Mouse (Mus musculus): Measurements from ENCODE around the gene Zfp667. TPM values are rescaled to one million over a fixed set of nuclear protein-coding genes. Genes with fewer than 3 reads are reported as not detected.
"Not testable (repeated sequence)": the region's sequence is repeated elsewhere in the genome, so short reads cannot be mapped to it uniquely, and the experiment has no call there.

Gene Zfp667
- polyA plus RNA-seq, 1 experiment from 2014 or later = 15.1 TPM

DNA sequence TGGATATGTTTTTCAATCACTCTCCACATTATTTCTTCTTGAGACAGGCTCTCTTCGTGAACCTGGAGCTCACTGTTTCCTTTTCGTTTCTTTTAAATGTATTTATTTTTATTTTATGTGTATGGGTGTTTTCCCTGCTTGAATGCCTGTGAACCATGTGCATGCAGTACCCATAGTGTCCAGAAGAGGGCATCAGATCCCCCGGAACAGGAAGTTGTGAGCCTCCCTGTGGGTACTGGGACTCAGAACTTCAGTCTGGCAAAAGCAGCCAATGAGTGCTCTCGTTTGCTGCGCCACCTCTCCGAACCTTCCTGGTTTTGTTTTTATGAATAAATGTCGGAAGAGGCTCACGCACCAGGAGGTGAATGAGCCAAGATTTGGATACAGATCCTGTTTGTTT is 20.7 kb upstream of the Zfp667 start:
- Histone ChIP-seq H3K36me3 (no peaks in the 10 kb centered on the region), H3K27ac (no peak overlapping the region), H3K9me3 (no peaks in the 10 kb centered on the region), H3K4me2 (replicated peaks) (no peak overlapping the region), H3K9ac (no peak overlapping the region), H3K4me3 (no peak overlapping the region), H3K27me3 (replicated peaks) (no peaks in the 10 kb centered on the region), H3K4me1 (no peaks in the 10 kb centered on the region)
- 71% methylated on average over 8 of the region's 8 CpGs for WGBS
- ATAC-seq (ENCODE audit: low FRiP score, low read depth) = no peak

DNA sequence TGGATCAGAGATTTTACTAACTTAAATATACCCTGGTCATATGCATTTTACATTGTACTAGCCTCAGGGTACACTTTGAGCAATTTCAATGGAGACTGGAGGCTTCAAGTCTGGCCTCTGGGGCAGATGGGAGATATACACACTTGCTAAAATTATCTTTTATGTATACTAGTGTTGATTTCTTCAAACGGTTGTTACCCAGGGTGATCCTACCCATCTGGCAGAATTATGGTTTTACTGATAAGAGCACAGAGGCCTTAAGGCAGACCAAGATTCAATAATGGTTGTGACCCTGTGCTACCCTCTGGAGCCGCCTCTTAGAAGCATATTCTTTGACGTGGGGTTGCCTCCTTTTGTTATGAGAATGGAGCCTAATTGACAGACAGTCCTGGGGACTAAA is 8.5 kb upstream of the Zfp667 start:
- Histone ChIP-seq H3K4me1 (no peaks in the 10 kb centered on the region), H3K27me3 (replicated peaks) (no peaks in the 10 kb centered on the region), H3K4me3 (no peak overlapping the region), H3K27ac (no peak overlapping the region), H3K9ac (no peak overlapping the region), H3K9me3 (no peaks in the 10 kb centered on the region), H3K36me3 (no peaks in the 10 kb centered on the region), H3K4me2 (replicated peaks) (no peak overlapping the region)
- no peak for ATAC-seq (ENCODE audit: low FRiP score, low read depth)
- 59% methylated on average over 3 of the region's 3 CpGs for WGBS

DNA sequence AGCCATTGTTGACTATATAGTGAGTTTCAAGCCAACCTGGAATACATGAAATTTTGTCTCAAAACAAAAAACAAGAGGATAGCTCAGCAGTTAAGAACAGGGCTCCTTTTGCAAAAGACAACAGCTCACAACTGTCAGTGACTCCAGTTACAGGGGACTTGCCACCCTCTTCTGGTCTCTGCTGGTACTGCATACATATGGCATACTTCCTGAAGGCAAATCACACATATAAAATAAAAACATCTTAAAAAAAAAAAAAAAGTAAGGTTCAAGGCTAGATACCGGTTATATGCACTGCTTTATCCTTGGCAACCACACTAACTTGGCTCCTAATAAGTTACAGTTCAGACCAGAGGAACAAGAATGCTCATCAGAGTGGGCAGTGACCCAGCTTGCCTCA is 3.6 kb upstream of the Zfp667 start:
- ATAC-seq (ENCODE audit: low FRiP score, low read depth) = no peak
- no peak overlapping the region for H3K9ac ChIP-seq
- H3K4me2 ChIP-seq (replicated peaks) = peak overlapping the region; percentile 61

DNA sequence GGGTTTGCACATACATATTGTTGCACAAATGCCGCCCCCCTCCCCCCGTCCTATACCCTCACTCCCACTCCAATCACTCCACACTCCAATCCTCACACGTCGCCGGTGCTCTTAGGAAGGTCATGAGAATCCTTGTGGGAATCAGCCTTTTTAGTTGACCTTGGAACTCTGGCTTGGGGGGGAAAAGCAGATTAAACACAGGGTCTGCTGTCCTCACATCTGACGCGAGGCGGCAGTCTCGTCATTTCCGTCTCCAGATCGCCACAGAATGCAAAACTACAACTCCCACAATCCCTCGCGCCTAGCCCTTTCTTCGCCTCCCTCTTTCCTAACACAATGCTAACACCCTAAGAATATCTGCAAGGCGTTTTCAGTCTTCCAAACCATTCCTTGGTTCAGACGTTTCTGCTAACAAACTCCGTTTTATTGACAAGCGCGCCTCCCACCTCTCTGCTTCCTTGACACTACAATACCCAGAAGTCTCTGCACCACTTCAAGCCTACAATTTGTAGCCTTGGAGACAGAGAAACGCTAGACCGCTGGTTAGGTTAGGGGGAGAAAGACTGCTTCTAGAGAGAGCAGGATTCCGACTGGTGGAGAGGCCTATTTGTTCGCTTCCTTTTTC is 2.8 kb upstream of the Zfp667 start:
- no peaks in the 10 kb centered on the region for H3K27me3 ChIP-seq (replicated peaks)
- H3K9ac ChIP-seq = peak overlapping the region; percentile 59
- peak overlapping the region; percentile 50 for H3K4me3 ChIP-seq
- H3K9me3 ChIP-seq = no peaks in the 10 kb centered on the region
- peaks cover 13% of the 10 kb centered on the region; the same call in 1 of the 2 replicates for H3K4me1 ChIP-seq
- no peaks in the 10 kb centered on the region for H3K36me3 ChIP-seq
- peak overlapping the region; percentile 61 for H3K4me2 ChIP-seq (replicated peaks)
- peak overlapping the region; percentile 46; the same call in 1 of the 2 replicates for H3K27ac ChIP-seq
- WGBS = under 1% methylated on average over 23 of the region's 23 CpGs
- peak; percentile 61 for ATAC-seq (ENCODE audit: low FRiP score, low read depth)

More for the DNA sequence above, 3.6 kb upstream of the Zfp667 start:
- Histone ChIP-seq H3K36me3 (no peaks in the 10 kb centered on the region), H3K4me1 (peaks cover 8% of the 10 kb centered on the region; the same call in 1 of the 2 replicates), H3K9me3 (no peaks in the 10 kb centered on the region), H3K27me3 (replicated peaks) (no peaks in the 10 kb centered on the region), H3K4me3 (peak overlapping the region; percentile 50), H3K27ac (no peak overlapping the region)
- 3% methylated on average over 1 of the region's 1 CpGs for WGBS

DNA sequence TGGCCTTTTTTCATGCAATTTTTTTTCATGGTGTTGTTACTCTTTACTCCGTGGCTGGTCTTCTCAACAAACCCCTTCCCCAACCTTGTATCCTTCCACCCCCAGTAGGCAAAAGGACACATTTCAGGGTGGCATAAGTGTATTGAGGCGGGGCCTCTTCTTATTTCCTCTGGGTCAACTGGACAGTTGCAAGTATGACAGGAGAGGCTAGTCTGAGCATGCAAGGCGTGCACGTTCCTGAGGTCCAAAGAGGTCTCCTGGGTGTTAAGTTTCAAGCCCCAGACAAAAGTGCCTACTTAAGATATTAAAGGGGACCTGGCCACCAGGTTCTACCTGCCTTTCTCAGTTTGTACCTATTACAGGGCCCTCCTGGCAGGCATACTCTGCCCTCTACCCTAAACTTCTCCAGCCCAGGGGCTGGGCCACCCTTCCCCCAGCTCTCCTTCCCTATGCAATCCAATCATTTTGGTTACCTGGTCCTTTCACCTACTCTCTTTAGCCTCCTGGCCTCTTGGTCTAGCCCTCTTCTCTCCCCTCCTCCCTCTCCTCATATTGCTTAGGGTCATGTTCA is 1.9 kb upstream of the Zfp667 start:
- Histone ChIP-seq H3K4me2 (replicated peaks) (no peak overlapping the region; the same call in 1 of the 2 replicates), H3K9ac (no peak overlapping the region), H3K27ac (no peak overlapping the region), H3K9me3 (no peaks in the 10 kb centered on the region), H3K4me1 (peaks cover 13% of the 10 kb centered on the region; the same call in 1 of the 2 replicates), H3K36me3 (no peaks in the 10 kb centered on the region), H3K4me3 (no peak overlapping the region), H3K27me3 (replicated peaks) (no peaks in the 10 kb centered on the region)
- WGBS = 86% methylated on average over 4 of the region's 4 CpGs
- ATAC-seq (ENCODE audit: low FRiP score, low read depth) = no peak

DNA sequence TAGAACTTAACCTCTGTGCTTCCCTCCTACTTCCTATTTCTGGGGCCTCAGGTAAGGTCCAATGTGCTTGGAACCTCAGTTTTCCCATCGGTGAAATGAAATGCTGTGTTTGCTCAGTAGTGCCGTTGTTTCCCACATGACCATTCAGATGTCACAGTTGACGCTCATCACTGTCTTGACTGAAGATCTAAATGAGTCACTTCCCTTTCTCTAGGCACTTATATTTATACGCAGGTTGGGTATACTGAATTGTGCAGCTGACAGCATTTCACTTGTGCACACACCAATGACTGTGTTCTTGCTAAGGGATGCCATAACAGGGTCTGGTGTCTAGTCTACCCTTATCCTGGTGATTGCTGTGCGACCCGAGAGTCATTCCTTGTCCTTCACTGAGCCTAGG is 1.0 kb upstream of the Zfp667 start:
- 91% methylated on average over 6 of the region's 6 CpGs for WGBS
- no peak for ATAC-seq (ENCODE audit: low FRiP score, low read depth)
- Histone ChIP-seq H3K27me3 (replicated peaks) (no peaks in the 10 kb centered on the region), H3K36me3 (no peaks in the 10 kb centered on the region), H3K9ac (no peak overlapping the region), H3K4me3 (no peak overlapping the region), H3K27ac (no peak overlapping the region), H3K9me3 (no peaks in the 10 kb centered on the region), H3K4me2 (replicated peaks) (peak overlapping the region; percentile 74; the same call in 1 of the 2 replicates), H3K4me1 (peaks cover 13% of the 10 kb centered on the region; the same call in 1 of the 2 replicates)

DNA sequence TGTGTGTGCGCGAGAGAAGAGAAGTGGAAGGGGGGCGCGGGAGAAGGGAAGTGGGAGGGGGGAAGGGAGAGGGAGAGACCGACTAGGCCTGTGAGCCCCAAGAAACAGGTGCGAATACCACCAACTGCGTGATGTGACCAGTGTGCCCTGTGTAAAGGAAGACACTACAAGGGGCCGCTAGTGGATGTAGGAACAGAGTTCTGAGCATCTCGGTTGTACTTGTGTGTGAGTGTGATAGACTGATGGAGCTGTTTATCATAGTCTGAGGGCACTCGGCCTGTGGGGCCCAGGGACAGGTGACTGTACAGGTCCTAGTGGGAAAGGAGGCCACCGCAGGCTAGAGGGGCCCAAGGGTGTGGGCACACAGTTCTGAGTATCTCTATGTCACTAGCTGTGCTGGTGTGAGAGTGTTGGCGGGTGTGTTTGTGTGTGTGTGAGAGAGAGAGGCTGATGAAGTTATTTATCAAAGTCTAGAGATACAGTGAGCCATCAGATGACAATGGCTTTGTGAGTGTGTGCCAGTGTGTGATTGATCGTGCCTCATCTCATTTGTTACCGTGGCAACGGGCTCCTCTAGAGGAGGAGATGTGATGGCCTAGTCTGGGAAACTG is 647 bp downstream of the Zfp667 start:
- no peaks in the 10 kb centered on the region for H3K36me3 ChIP-seq
- H3K4me1 ChIP-seq = peaks cover 13% of the 10 kb centered on the region; the same call in 1 of the 2 replicates
- H3K9me3 ChIP-seq = no peaks in the 10 kb centered on the region
- H3K27ac ChIP-seq = peak overlapping the region; percentile 46; the same call in 1 of the 2 replicates
- peak; percentile 25 for ATAC-seq (ENCODE audit: low FRiP score, low read depth)
- 21% methylated on average over 15 of the region's 15 CpGs for WGBS
- peak overlapping the region; percentile 49 for H3K4me3 ChIP-seq
- H3K4me2 ChIP-seq (replicated peaks) = peak overlapping the region; percentile 74
- peak overlapping the region; percentile 60 for H3K9ac ChIP-seq
- no peaks in the 10 kb centered on the region for H3K27me3 ChIP-seq (replicated peaks)

DNA sequence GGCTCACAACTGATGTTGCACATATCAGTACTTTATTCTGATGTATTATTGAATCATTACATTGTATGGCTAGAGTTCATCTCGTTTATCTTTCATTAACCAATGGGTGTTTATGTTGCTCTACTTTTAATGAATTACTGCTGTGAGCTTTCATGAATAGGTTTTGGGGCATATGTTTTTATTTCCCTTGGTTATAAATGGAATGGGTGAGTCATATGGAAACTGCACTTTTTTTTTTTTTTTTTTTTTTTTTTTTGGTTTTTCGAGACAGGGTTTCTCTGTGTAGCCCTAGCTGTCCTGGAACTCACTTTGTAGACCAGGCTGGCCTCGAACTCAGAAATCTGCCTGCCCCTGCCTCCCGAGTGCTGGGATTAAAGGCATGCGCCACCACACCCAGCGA is 4.7 kb downstream of the Zfp667 start:
- not testable (repeated sequence) for ATAC-seq (ENCODE audit: low FRiP score, low read depth); H3K4me3 ChIP-seq; H3K4me2 ChIP-seq (replicated peaks); H3K9ac ChIP-seq; H3K9me3 ChIP-seq; H3K27me3 ChIP-seq (replicated peaks); H3K27ac ChIP-seq
- peaks cover 13% of the 10 kb centered on the region; the same call in 1 of the 2 replicates for H3K4me1 ChIP-seq
- WGBS = 78% methylated on average over 6 of the region's 6 CpGs
- peaks cover 28% of the 10 kb centered on the region for H3K36me3 ChIP-seq

DNA sequence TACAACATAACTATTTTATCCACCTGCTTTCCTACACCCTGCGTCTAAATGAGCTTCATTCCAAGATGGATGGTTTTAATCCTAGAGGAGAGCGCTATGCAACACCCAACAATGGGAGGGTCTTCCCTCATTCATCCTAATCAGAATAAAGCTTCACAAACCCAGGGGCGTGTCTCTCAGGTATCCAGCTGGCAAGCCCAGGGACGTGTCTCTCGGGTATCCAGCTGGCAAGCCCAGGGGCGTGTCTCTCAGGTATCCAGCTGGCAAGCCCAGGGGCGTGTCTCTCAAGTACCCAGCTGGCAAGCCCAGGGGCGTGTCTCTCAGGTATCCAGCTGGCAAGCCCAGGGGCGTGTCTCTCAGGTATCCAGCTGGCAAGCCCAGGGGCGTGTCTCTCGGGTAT is 14.4 kb downstream of the Zfp667 start:
- H3K27me3 ChIP-seq (replicated peaks); H3K27ac ChIP-seq; H3K9ac ChIP-seq; H3K9me3 ChIP-seq; H3K4me2 ChIP-seq (replicated peaks); H3K4me3 ChIP-seq; ATAC-seq (ENCODE audit: low FRiP score, low read depth); H3K4me1 ChIP-seq: not testable (repeated sequence)
- peaks cover 62% of the 10 kb centered on the region for H3K36me3 ChIP-seq
- 84% methylated on average over 11 of the region's 11 CpGs for WGBS

DNA sequence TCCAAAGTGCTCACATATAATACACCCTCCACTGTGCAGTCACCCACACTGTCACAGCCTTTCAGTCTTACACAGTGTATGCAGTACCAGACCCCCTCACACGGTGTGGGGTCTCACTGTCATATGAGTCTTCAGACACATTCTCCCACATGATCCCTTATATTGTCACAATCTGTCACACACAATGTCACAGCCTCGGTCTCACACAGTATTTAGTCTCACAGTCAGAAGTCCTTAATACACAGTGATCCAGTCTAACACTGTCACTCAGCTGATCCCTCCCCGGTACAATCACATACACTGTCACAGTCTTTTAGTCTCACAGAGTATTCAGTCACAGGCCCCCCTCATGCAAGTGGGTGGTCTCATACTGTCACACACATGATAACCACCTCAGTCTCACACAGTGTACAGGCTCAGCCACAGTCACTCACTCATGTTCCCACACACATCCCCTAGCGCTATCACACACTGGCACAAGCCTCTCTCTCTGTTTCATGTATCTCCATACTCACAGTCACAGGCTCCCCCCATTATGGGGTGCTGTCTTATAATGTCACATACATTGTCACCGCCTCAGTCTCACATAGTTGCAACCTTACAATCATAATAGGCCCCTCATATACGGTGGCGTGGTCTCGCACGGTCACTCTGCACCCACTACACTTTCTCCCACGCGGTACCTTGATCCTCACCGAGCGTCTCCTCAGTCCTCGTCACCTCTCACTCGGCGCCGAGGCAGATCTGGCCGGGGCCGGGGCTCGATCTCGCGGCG is 44.3 kb downstream of the Zfp667 start:
- peak; percentile 85 for ATAC-seq (ENCODE audit: low FRiP score, low read depth)
- Histone ChIP-seq H3K27ac (0 out of 2 replicates have a peak overlapping the region, but pooled peaks have one; percentile 72), H3K27me3 (replicated peaks) (no peaks in the 10 kb centered on the region), H3K4me3 (peak overlapping the region; percentile 48), H3K4me2 (replicated peaks) (peak overlapping the region; percentile 56), H3K9me3 (no peaks in the 10 kb centered on the region), H3K9ac (peak overlapping the region; percentile 69), H3K4me1 (peaks cover 8% of the 10 kb centered on the region), H3K36me3 (peaks cover 4% of the 10 kb centered on the region)
- 19% methylated on average over 23 of the region's 23 CpGs for WGBS

DNA sequence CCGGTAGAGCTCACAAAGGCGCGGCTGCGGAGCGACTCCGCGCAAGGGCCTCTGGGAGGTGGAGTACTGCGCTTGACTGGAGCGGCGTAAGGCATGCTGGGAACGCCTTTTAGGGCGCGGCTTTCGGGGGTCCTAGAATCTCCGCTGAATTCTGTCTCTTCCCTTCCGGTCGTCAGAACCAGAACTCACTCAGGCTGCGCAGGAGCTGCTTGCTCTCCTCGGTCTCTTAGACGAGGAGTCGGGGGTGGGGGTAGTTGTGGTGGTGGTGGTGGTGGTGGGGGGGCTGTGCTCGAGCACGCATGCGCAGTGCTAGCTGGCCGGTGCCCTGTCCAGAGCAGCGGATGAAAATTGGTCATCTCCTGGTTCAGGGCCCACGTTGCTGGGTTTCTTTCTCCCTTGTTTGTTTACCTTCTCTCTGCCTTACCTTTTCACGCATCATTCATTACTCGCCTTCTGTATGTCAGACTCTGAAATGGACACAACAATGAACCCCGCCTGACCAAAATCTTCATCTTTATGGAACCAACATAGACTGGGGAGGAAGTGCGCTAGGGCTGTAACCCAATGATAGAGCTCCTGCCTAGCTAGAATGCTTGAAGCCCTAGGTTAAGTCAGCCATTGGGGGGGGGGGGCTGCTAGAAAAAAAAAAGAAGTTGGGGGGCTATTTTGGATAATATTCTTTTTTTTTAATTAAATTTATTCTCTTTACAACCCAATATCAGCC is 45.0 kb downstream of the Zfp667 start, which contains the start of gene Zfp583:
TSS of gene Zfp583 (minus strand) at position 53 of the 724 bp plus-strand sequence.
- Histone ChIP-seq H3K4me1 (peaks cover 8% of the 10 kb centered on the region), H3K36me3 (peaks cover 4% of the 10 kb centered on the region), H3K27ac (peak within 1 kb of the TSS; percentile 72), H3K9me3 (no peaks in the 10 kb centered on the region), H3K4me2 (replicated peaks) (peak within 1 kb of the TSS; percentile 56), H3K27me3 (replicated peaks) (no peaks in the 10 kb centered on the region), H3K4me3 (peak within 1 kb of the TSS; percentile 48), H3K9ac (peak within 1 kb of the TSS; percentile 69)
- ATAC-seq (ENCODE audit: low FRiP score, low read depth) = peak; percentile 91
- WGBS = 5% methylated on average over 31 of the region's 31 CpGs
